Mouse (Mus musculus) brain, adult 2 months (tissue): ENCODE measurements around the gene Gzmc.
"Not testable (repeated sequence)": the region's sequence is repeated elsewhere in the genome, so short reads cannot be mapped to it uniquely, and the experiment has no call there.

Source experiments
- DNase-seq: peaks from one replicate; pipeline ENCODE4 v3.0.0; 2011; ENCODE audit warnings: low read depth, low spot score

The Gzmc gene

DNA sequence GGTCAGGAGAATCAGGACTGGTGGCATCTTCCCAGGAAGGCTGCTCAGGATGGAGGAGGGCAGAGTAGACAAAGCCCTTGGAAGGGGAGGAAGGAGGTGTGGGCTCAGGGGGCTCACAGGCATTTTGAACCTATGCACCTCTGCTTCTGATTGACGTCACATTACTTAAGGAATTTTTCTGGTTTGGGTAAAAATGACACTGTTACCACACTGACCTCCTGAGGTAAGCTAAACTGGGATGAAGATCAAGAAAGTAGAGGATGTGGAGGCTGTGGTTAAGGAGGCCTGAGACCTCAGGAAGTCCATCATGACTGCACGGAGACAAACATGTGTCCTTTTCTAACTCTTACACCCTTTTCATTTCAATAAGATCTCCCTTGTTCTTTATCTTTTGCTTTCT is at the start of gene Gzmc:
Gzmc (minus strand) TSS at position 101 of the 400 bp plus-strand sequence.
- no peak for DNase-seq

GRCm38 (mm10) chr14:56283816-56284215 is 49.4 kb upstream of the Gzmc start:
- DNase-seq, result no peak

GRCm38 (mm10) chr14:56281090-56281489 is 46.6 kb upstream of the Gzmc start:
- no peak for DNase-seq

- not testable (repeated sequence) for DNase-seq
These were observed 44.2 kb upstream of the Gzmc start for GRCm38 (mm10) chr14:56278691-56279090.

GRCm38 (mm10) chr14:56276096-56276495 is 41.6 kb upstream of the Gzmc start:
- DNase-seq, result not testable (repeated sequence)

DNA sequence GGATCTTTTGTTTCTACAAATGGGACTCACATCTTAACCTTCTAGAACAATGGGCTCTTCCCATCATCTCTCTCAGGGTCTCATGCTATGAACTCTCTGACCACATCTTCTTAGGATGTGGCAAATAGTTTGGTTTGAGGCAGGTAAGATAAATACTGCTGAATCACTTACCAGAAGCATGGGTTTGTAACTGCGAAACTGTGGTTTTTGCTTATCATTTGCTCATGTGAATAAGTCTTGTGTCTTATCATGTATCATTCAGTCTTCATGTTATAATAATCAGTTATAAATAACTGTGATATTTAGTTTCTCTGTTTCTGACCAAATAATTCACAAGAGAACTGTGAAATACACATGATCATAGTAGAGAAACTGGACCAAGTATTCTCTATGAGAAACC is 31.7 kb upstream of the Gzmc start:
- DNase-seq, result no peak

- no peak for DNase-seq
These were observed 27.7 kb upstream of the Gzmc start, which contains the start of gene Gzmb for GRCm38 (mm10) chr14:56262153-56262552. Gene Gzmb, minus strand, starts transcription at chr14:56262260.

DNA sequence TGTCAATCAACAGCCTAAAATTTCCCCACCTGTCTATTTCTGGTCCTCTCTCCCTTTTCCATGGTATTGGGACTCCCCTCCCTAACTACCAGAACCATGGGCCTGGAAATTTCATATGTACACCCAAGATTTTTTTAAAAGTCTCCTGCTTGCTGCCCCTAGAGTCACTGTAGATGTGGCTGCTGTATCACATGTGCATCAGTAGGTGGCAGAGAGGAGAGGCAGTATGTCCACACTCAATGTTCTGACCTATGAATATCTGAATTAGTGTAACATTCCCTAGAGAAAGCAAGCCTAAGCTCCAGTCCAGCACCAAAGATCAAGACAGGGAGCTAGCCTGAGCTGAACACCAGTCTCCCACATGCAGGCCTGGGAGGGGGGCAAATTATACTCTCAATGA is 6.0 kb upstream of the Gzmc start:
- peak; percentile 2 for DNase-seq

GRCm38 (mm10) chr14:56211317-56211716 is 23.1 kb downstream of the Gzmc start, which contains the start of gene Gzmf:
Gene Gzmf, minus strand, starts transcription at chr14:56211417.
- no peak for DNase-seq

GRCm38 (mm10) chr14:56205613-56206012 is 28.8 kb downstream of the Gzmc start:
- DNase-seq, result no peak

- peak; percentile 26 for DNase-seq
These were observed 29.4 kb downstream of the Gzmc start for GRCm38 (mm10) chr14:56205021-56205420.

DNA sequence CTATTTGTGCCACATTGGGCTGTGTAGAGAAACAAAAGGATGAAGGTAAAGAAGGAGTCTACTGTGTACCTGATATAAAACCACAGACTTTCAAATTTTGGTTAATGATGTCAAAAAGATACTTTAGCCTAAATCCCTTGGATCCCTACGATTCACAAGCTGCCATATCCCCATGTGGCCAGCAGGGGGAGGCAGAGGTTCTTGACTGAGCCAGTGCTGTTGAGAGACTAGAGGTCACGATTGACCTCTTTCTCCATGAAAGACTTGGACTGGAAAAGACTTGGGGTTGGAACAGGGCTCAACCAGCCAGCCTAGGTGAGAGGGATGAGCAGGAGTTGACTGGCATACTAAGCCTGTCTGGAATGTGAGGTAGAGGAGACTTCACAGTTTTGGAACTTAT is 30.5 kb downstream of the Gzmc start:
- DNase-seq, result peak; percentile 63

DNA sequence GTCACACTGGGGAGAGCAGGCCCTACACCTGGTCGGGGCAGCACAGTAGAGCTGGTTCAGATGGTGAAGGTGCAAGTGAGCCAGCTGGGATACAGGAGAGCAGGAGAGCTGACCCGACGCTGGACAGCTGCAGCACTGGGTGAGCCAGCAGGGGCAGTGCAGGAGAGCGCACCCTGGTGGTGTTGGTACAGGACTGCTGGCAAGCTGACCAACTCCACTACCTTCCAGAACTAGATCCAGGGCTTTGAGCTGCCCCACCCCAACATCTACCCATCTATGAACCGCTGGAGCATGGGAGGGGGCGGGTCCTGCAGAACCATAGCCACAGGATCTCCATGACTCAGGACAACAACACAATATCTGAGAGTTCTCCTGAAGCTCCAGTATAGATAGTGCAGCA is 47.5 kb downstream of the Gzmc start:
- no peak for DNase-seq

- no peak for DNase-seq
These were observed 47.9 kb downstream of the Gzmc start for GRCm38 (mm10) chr14:56186521-56186920.
